Mouse (Mus musculus) MEL (cell line): Measurements from ENCODE around the gene Rab42. TPM values are rescaled to one million over a fixed set of nuclear protein-coding genes. Genes with fewer than 3 reads are reported as not detected.

Experiments used
- DNase-seq: peaks from one replicate; pipeline ENCODE4 v3.0.0; 2011; ENCODE audit warnings: low read depth, low spot score
- H3K27ac ChIP-seq: 2 replicates; pipeline ENCODE4 v1.5.1; 2012; ENCODE audit warnings: low read depth, mild to moderate bottlenecking, control low read depth, low read length, moderate library complexity; ENCODE audit not compliant: control insufficient read depth
- H3K27me3 ChIP-seq, 2 experiments: fragments of 150-350 bp in 1 of 2; sonication (generic) in 1 of 2; 2 replicates each; pipeline ENCODE4 v1.6.1; 2012; ENCODE audit warnings: low read length in 2 of 2, mild to moderate bottlenecking in 2 of 2, improper control_type of control experiment in 1 of 2, moderate library complexity in 1 of 2; ENCODE audit not compliant: insufficient read depth in 2 of 2, control insufficient read depth in 1 of 2
- H3K36me3 ChIP-seq, 2 experiments: 2 replicates each; pipeline ENCODE4 v1.6.1; 2012 to 2014; ENCODE audit warnings: low read length in 2 of 2, improper control_type of control experiment in 1 of 2, inconsistent platforms in 1 of 2, mild to moderate bottlenecking in 1 of 2; ENCODE audit not compliant: insufficient read depth in 2 of 2, control insufficient read depth in 1 of 2
- H3K4me1 ChIP-seq, 2 experiments: fragments of 150-350 bp in 1 of 2; sonication (generic) in 1 of 2; 2 replicates each; pipeline ENCODE4 v1.6.1; 2012; ENCODE audit warnings: low read length in 2 of 2, improper control_type of control experiment in 1 of 2, mild to moderate bottlenecking in 1 of 2; ENCODE audit not compliant: insufficient read depth in 2 of 2, control insufficient read depth in 1 of 2
- H3K4me3 ChIP-seq, 2 experiments: fragments of 150-350 bp in 1 of 2; sonication (generic) in 1 of 2; 2 replicates each; pipeline ENCODE4 v1.5.1; 2012; ENCODE audit warnings: low read depth in 2 of 2, low read length in 2 of 2, mild to moderate bottlenecking in 2 of 2, moderate library complexity in 2 of 2, control low read depth in 1 of 2, improper control_type of control experiment in 1 of 2; ENCODE audit not compliant: control insufficient read depth in 1 of 2, insufficient read depth in 1 of 2
- H3K79me2 ChIP-seq: 2 replicates; pipeline ENCODE4 v1.6.1; 2012; ENCODE audit warnings: mild to moderate bottlenecking, low read length, moderate library complexity; ENCODE audit not compliant: control insufficient read depth, poor library complexity, insufficient read depth
- H3K9ac ChIP-seq: 2 replicates; pipeline ENCODE4 v1.6.1; 2012; ENCODE audit warnings: low read depth, mild to moderate bottlenecking, control low read depth, low read length, moderate library complexity; ENCODE audit not compliant: control insufficient read depth, poor library complexity, severe bottlenecking
- H3K9me3 ChIP-seq: fragments of 150-350 bp; sonication (generic); replicated peaks from 2 replicates; pipeline ENCODE4 v1.6.1; 2012; ENCODE audit warnings: mild to moderate bottlenecking, low read length, improper control_type of control experiment, moderate library complexity; ENCODE audit not compliant: insufficient read depth
- BHLHE40 ChIP-seq: IDR thresholded peaks from 2 replicates; pipeline ENCODE4 v1.6.1; 2012; ENCODE audit warnings: low read depth, mild to moderate bottlenecking, inconsistent platforms, low read length, improper control_type of control experiment, borderline replicate concordance
- CHD1 ChIP-seq: IDR thresholded peaks from 2 replicates; pipeline ENCODE4 v1.6.1; 2012; ENCODE audit warnings: low read depth, mild to moderate bottlenecking, inconsistent platforms, low read length, improper control_type of control experiment
- CHD2 ChIP-seq: IDR thresholded peaks from 2 replicates; pipeline ENCODE4 v1.6.1; 2011; ENCODE audit warnings: low read length, improper control_type of control experiment
- CTCF ChIP-seq, 3 experiments: IDR thresholded peaks in 2 of 3; conservative IDR thresholded peaks in 1 of 3; 2 replicates each; pipeline ENCODE4 v1.5.1; 2011 to 2012; ENCODE audit warnings: low read length in 3 of 3, low read depth in 2 of 3, mild to moderate bottlenecking in 2 of 3, improper control_type of control experiment in 1 of 3, inconsistent platforms in 1 of 3, mixed read lengths in 1 of 3, moderate library complexity in 1 of 3; ENCODE audit not compliant: control insufficient read depth in 1 of 3, insufficient read depth in 1 of 3, poor library complexity in 1 of 3, severe bottlenecking in 1 of 3
- E2F4 ChIP-seq: IDR thresholded peaks from 2 replicates; pipeline ENCODE4 v1.6.1; 2011; ENCODE audit warnings: low read depth, low read length, improper control_type of control experiment, borderline replicate concordance
- ELF1 ChIP-seq: IDR thresholded peaks from 2 replicates; pipeline ENCODE4 v1.6.1; 2014; ENCODE audit warnings: low read depth, mild to moderate bottlenecking, inconsistent platforms, low read length, improper control_type of control experiment, moderate library complexity
- ETS1 ChIP-seq: IDR thresholded peaks from 2 replicates; pipeline ENCODE4 v1.6.1; 2012; ENCODE audit warnings: low read depth, mild to moderate bottlenecking, inconsistent platforms, low read length, improper control_type of control experiment, moderate library complexity
- GABPA ChIP-seq: IDR thresholded peaks from 2 replicates; pipeline ENCODE4 v1.6.1; 2012; ENCODE audit warnings: low read depth, mild to moderate bottlenecking, inconsistent platforms, low read length, improper control_type of control experiment, moderate library complexity
- HCFC1 ChIP-seq: IDR thresholded peaks from 2 replicates; pipeline ENCODE4 v1.6.1; 2012; ENCODE audit warnings: low read depth, mild to moderate bottlenecking, inconsistent platforms, low read length, improper control_type of control experiment, moderate library complexity
- JUND ChIP-seq: IDR thresholded peaks from 2 replicates; pipeline ENCODE4 v1.6.1; 2011; ENCODE audit warnings: low read depth, mild to moderate bottlenecking, improper control_type of control experiment, low read length
- MAFK ChIP-seq: IDR thresholded peaks from 2 replicates; pipeline ENCODE4 v1.6.1; 2011; ENCODE audit warnings: low read depth, mild to moderate bottlenecking, low read length, improper control_type of control experiment, borderline replicate concordance
- MAZ ChIP-seq: IDR thresholded peaks from 2 replicates; pipeline ENCODE4 v1.6.1; 2012; ENCODE audit warnings: low read depth, mild to moderate bottlenecking, inconsistent platforms, low read length, improper control_type of control experiment
- MEF2A ChIP-seq: IDR thresholded peaks from 2 replicates; pipeline ENCODE4 v1.6.1; 2014; ENCODE audit warnings: low read depth, mild to moderate bottlenecking, inconsistent platforms, low read length, improper control_type of control experiment; ENCODE audit not compliant: poor library complexity, insufficient replicate concordance, severe bottlenecking; ENCODE audit errors: extremely low read depth
- MYB ChIP-seq: IDR thresholded peaks from 2 replicates; pipeline ENCODE4 v1.6.1; 2011; ENCODE audit warnings: mild to moderate bottlenecking, low read depth, low read length, improper control_type of control experiment
- MYC ChIP-seq: IDR thresholded peaks from 2 replicates; pipeline ENCODE4 v1.6.1; 2011; ENCODE audit warnings: low read depth, mild to moderate bottlenecking, low read length, improper control_type of control experiment, moderate library complexity
- NELFE ChIP-seq: IDR thresholded peaks from 2 replicates; pipeline ENCODE4 v1.6.1; 2011; ENCODE audit warnings: low read depth, low read length, improper control_type of control experiment
- NRF1 ChIP-seq: IDR thresholded peaks from 2 replicates; pipeline ENCODE4 v1.6.1; 2014; ENCODE audit warnings: low read depth, mild to moderate bottlenecking, inconsistent platforms, low read length, improper control_type of control experiment, moderate library complexity; ENCODE audit not compliant: poor library complexity, insufficient read depth, severe bottlenecking
- POLR2A ChIP-seq, 2 experiments: IDR thresholded peaks; 2 replicates each; pipeline ENCODE4 v1.6.1; 2011 to 2012; ENCODE audit warnings: low read length in 2 of 2, mild to moderate bottlenecking in 2 of 2, control low read depth in 1 of 2, improper control_type of control experiment in 1 of 2, low read depth in 1 of 2, moderate library complexity in 1 of 2; ENCODE audit not compliant: control insufficient read depth in 1 of 2, insufficient read depth in 1 of 2, poor library complexity in 1 of 2
- POLR2AphosphoS2 ChIP-seq: IDR thresholded peaks from 2 replicates; pipeline ENCODE4 v1.6.1; 2011; ENCODE audit warnings: low read length, improper control_type of control experiment
- RAD21 ChIP-seq: IDR thresholded peaks from 2 replicates; pipeline ENCODE4 v1.6.1; 2011; ENCODE audit warnings: mild to moderate bottlenecking, low read depth, low read length, improper control_type of control experiment
- RCOR1 ChIP-seq: IDR thresholded peaks from 2 replicates; pipeline ENCODE4 v1.6.1; 2012; ENCODE audit warnings: low read depth, mild to moderate bottlenecking, inconsistent platforms, low read length, improper control_type of control experiment
- SIN3A ChIP-seq: IDR thresholded peaks from 2 replicates; pipeline ENCODE4 v1.6.1; 2012; ENCODE audit warnings: low read length, improper control_type of control experiment, inconsistent platforms
- TAL1 ChIP-seq: IDR thresholded peaks from 2 replicates; pipeline ENCODE4 v1.6.1; 2012; ENCODE audit warnings: mild to moderate bottlenecking, inconsistent platforms, low read length, moderate library complexity, mixed read lengths
- UBTF ChIP-seq: IDR thresholded peaks from 2 replicates; pipeline ENCODE4 v1.6.1; 2012; ENCODE audit warnings: low read depth, mild to moderate bottlenecking, inconsistent platforms, low read length, improper control_type of control experiment, moderate library complexity, borderline replicate concordance; ENCODE audit not compliant: insufficient read depth
- USF1 ChIP-seq: IDR thresholded peaks from 2 replicates; pipeline ENCODE4 v1.6.1; 2014; ENCODE audit warnings: low read depth, mild to moderate bottlenecking, inconsistent platforms, low read length, improper control_type of control experiment, moderate library complexity
- USF2 ChIP-seq, 2 experiments: IDR thresholded peaks; 2 replicates each; pipeline ENCODE4 v1.6.1; 2011 to 2012; ENCODE audit warnings: improper control_type of control experiment in 2 of 2, low read length in 2 of 2, borderline replicate concordance in 1 of 2, inconsistent platforms in 1 of 2, low read depth in 1 of 2, mild to moderate bottlenecking in 1 of 2; ENCODE audit not compliant: insufficient read depth in 1 of 2
- ZC3H11A ChIP-seq: IDR thresholded peaks from 2 replicates; pipeline ENCODE4 v1.6.1; 2012; ENCODE audit warnings: low read depth, mild to moderate bottlenecking, inconsistent platforms, low read length, improper control_type of control experiment
- ZNF384 ChIP-seq: IDR thresholded peaks from 2 replicates; pipeline ENCODE4 v1.6.1; 2012; ENCODE audit warnings: low read depth, mild to moderate bottlenecking, inconsistent platforms, low read length, improper control_type of control experiment
- polyA plus RNA-seq, 2 experiments: library from polyadenylated mRNA; stranded (reverse) in 1 of 2; unstranded in 1 of 2; fragments of >175 nt in 1 of 2; fragments of >200 nt in 1 of 2; gene quantifications; 2 replicates each; pipeline versions ENCODE4 v1.2.1 to v1.2.4; 2012; ENCODE audit warnings: low replicate concordance in 2 of 2, low read depth in 1 of 2; ENCODE audit not compliant: insufficient read length in 2 of 2, insufficient read depth in 1 of 2, missing spikeins in 1 of 2
- total RNA-seq: library from RNA; depleted of rRNA; stranded (reverse); fragments of 300-350 nt; gene quantifications from 2 replicates; pipeline ENCODE4 v1.2.3, GENCODE M21; 2012

Rab42 gene
- total and polyA plus RNA-seq, 3 experiments = 0.40 to 0.85 TPM; not detected in 1

- TF ChIP-seq GABPA (no peak), MEF2A (no peak)
- TF ChIP-seq, all 39 proteins: peak for 0
Observed at GRCm38 (mm10) chr4:132338943-132339342, 35.8 kb upstream of the Rab42 start (continued).

- Histone ChIP-seq H3K4me1 (peaks cover 4 to 21% of the 10 kb centered on the region in 2 experiments; a peak in 3 of 4 replicates), H3K79me2 (peaks cover 16% of the 10 kb centered on the region), H3K9me3 (no peaks in the 10 kb centered on the region), H3K27ac (no peak overlapping the region), H3K27me3 (no peaks in the 10 kb centered on the region), H3K4me3 (no peak overlapping the region), H3K9ac (no peak overlapping the region), H3K36me3 (peaks cover 4 to 9% of the 10 kb centered on the region in 2 experiments; a peak in 3 of 4 replicates)
- DNase-seq = no peak
- TF ChIP-seq USF1 (no peak), E2F4 (no peak), MAFK (no peak), HCFC1 (no peak), POLR2A (IDR thresholded peaks at IDR 0.05; ENCODE audit: control insufficient read depth in 1 of 2, insufficient read depth in 1 of 2, low read depth in 1 of 2, low read length in 2 of 2, poor library complexity in 1 of 2) (no peak), CHD2 (no peak), ZC3H11A (no peak), CHD1 (no peak), NELFE (no peak), POLR2AphosphoS2 (no peak), GABPA (no peak), ELF1 (no peak), CTCF (IDR thresholded peaks at IDR 0.05 in 2 of 3, conservative IDR thresholded peaks at IDR 0.05 in 1 of 3; ENCODE audit: control insufficient read depth in 1 of 3, insufficient read depth in 1 of 3, low read depth in 2 of 3, low read length in 3 of 3, poor library complexity in 1 of 3, severe bottlenecking in 1 of 3) (no peak), USF2 (IDR thresholded peaks at IDR 0.05; ENCODE audit: borderline replicate concordance in 1 of 2, insufficient read depth in 1 of 2, low read depth in 1 of 2, low read length in 2 of 2) (no peak), UBTF (no peak), ETS1 (no peak), MYC (no peak)
Observed at GRCm38 (mm10) chr4:132332880-132333279, 29.7 kb upstream of the Rab42 start.

- DNase-seq = no peak
- Histone ChIP-seq H3K27me3 (no peaks in the 10 kb centered on the region), H3K27ac (no peak overlapping the region), H3K36me3 (peaks cover 5 to 9% of the 10 kb centered on the region in 2 experiments), H3K9me3 (no peaks in the 10 kb centered on the region), H3K79me2 (peaks cover 17% of the 10 kb centered on the region), H3K4me3 (no peak overlapping the region), H3K9ac (no peak overlapping the region), H3K4me1 (peaks cover 4 to 21% of the 10 kb centered on the region in 2 experiments; a peak in 3 of 4 replicates)
- TF ChIP-seq BHLHE40 = no peak
- no peak for TF ChIP-seq CHD2
- TF ChIP-seq RAD21 = no peak
- TF ChIP-seq TAL1 = no peak
- no peak for TF ChIP-seq ZNF384
- no peak for TF ChIP-seq USF2 (IDR thresholded peaks at IDR 0.05; ENCODE audit: borderline replicate concordance in 1 of 2, insufficient read depth in 1 of 2, low read depth in 1 of 2, low read length in 2 of 2)
- TF ChIP-seq CTCF (IDR thresholded peaks at IDR 0.05 in 2 of 3, conservative IDR thresholded peaks at IDR 0.05 in 1 of 3; ENCODE audit: control insufficient read depth in 1 of 3, insufficient read depth in 1 of 3, low read depth in 2 of 3, low read length in 3 of 3, poor library complexity in 1 of 3, severe bottlenecking in 1 of 3) = no peak
- TF ChIP-seq RCOR1 = no peak
- no peak for TF ChIP-seq MAZ
- no peak for TF ChIP-seq USF1
- no peak for TF ChIP-seq MYC
- TF ChIP-seq NRF1 = no peak
- TF ChIP-seq NELFE = no peak
- no peak for TF ChIP-seq ETS1
- no peak for TF ChIP-seq ZC3H11A
- no peak for TF ChIP-seq SIN3A
- no peak for TF ChIP-seq MYB
- no peak for TF ChIP-seq JUND
Observed at GRCm38 (mm10) chr4:132331960-132332359, 28.8 kb upstream of the Rab42 start.
